Mouse (Mus musculus) testis, postnatal 14 days (tissue): ENCODE data around the gene Nkiras2.
"Not testable (repeated sequence)": the region's sequence is repeated elsewhere in the genome, so short reads cannot be mapped to it uniquely, and the experiment has no call there.

Experiments used
- DNase-seq: peaks from one replicate; pipeline ENCODE4 v3.0.0; 2021; ENCODE audit warnings: low spot score

The Nkiras2 gene

DNA sequence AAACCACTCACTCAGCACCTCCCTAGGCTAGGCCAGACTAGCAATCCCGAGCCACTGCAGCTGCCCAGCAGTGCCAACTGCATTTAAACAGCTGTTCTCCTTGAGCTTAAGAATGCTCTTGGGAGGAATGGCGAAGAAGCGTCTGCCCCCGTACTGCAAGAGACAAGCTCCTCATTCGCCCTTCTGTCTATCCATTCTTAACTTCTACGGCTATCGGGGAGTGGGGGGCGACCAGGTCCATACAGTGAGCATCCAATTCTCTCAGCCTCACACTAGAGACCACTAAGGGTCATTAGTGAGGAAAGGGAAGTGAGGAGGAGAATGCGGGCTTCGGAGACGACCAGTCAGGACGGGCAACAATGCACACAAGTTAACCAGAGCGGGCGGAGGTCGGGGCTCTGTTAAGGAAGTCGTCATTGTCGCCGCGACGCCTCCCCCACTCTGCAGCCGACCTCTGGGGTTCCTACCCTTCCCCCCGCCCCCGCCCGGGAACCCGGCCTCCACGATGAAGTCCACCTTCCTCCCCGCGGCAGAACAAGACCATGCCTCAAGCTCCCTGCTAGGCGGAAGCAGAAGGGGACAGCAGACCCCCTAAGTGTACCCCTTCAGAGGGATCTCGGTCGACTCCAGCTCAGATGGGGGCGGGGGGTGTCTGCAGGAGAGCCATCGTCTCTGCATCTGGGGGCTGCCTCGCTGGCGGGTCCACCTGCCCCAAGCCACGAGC lies at the start of gene Nkiras2:
Nkiras2 (plus strand) TSS at position 484 of the 724 bp plus-strand sequence.
- DNase-seq = peak; percentile 77

DNA sequence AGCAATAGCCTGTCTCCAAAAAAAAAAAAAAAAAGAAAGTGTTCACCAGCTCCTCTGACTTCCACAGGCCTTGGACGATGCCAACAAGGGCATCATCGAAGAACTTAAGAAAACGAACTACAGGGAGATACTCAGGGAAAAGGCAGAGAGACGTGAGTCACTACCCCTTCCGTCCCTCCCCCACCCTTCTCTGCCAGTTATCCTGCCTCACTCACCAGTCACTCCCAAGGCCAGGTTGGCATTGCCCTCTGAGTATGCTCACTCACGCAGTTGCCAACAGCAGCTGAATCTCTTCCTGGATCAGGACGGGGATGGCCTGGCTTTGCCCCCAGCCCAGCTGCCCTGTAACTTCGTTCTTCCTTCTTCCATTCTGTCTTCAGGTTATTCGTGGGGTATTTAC lies 49.3 kb upstream of the Nkiras2 start:
- DNase-seq = no peak

DNA sequence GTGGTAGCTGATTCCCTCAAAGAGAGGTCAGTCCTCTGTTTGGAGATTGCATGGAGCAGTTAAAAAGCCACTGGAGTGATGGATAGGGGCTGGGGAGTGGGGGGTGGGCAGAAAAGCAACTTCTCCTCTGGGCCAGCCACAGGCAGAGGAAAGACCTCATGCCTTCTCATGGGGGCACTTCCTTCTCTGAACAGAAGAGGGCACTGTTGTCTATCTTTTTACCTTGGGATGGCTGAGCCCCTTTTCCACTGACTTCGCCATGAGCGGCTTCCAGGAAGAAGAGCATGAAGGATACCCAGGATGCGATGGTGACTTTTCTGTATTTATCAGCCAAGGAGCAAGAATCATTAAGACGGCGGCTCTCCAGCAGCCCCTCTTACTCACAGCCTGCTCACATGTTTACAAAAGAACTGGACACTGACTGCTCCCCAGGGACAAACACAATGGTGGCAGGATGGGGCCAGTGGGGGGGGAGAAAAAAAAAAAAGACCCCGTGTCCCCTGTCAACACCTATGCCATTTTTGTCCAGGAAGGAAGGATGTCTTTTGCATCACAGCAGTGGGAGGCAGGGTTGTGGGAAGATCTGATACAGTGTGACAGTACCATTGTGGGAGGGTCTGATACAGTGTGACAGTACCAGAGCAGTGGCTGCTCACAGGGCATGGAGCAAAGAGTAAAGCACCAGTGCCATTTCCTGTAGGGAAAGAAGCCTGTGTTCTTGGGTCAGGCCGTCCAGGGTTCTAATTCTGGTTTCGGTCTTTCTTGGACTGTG lies 48.4 kb upstream of the Nkiras2 start:
- DNase-seq = peak; percentile 60

DNA sequence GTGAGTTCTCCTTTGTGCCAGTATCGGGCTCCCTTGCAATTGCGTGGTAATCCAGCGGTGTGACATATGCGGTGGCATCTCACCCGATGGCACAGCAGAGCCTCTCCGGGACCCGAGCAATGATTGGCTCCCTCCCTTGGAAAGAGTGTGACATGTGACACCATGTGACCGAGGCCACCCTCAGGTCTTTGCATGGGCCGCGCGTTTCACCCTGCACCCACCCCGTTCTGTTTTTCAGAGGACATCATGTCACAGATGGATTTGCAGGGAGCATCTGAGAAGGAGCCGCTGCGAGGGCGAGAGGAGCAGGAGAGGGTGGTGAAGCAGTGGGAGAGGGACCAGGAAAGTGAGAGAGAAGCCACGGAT lies 47.9 kb upstream of the Nkiras2 start:
- DNase-seq = no peak

DNA sequence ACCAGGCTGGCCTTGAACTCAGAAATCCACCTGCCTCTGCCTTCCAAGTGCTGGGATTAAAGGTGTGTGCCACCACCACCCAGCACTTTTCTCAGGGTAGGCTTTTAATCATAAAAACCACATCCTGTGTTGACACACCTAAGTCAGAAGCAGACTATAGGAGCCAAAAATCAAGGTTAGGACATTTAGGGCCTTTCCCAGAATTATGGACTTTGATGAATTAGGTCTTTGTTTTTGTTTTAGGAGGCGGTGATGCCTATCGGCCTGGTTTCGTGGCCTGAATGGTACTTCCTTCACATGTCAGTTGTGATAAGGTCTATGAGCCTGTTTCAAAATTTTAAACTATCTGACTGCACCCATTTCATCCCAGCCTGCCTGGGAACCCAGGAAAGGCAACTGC lies 44.9 kb upstream of the Nkiras2 start:
- no peak for DNase-seq

DNA sequence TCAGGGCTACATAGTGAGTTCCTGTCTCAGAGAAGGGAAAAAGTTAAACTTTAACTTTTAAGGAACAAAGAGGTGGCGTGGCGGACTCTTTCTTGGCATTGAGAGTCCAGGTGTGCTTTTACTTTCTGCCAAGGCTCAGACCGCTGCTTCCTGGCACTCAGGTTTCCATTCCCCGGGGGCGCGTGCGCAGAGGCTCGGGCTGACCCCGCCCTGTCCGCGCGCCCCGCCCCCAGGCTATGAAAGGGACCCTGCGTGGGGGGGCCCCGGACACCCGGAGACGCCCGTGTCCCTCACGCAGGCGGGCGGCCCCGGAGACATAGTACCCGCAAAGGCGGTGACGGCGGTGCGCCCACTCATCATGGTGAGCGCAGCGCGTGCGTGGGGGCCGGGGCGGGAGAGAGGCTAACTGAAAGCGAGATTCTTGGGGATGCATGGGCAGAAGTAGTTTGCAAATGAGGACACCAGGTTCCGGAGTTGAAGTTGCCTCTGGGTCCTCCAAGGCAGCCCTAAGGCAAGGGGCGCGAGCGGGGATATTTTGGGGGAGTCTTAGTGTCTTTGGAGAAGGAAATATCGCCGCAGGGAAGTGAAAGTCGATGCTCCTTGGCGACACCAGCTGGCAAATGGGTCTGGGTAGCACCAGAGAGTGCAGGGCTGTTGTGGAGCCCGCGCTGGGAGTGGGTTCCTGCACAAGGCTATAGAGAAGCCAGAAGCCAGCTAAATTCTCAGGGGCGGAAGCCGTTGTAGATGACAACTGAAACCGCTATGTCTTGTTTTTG lies 44.1 kb upstream of the Nkiras2 start, which contains the start of gene Cnp:
Cnp (plus strand) TSS at position 197 of the 776 bp plus-strand sequence.
- peak; percentile 58 for DNase-seq

DNA sequence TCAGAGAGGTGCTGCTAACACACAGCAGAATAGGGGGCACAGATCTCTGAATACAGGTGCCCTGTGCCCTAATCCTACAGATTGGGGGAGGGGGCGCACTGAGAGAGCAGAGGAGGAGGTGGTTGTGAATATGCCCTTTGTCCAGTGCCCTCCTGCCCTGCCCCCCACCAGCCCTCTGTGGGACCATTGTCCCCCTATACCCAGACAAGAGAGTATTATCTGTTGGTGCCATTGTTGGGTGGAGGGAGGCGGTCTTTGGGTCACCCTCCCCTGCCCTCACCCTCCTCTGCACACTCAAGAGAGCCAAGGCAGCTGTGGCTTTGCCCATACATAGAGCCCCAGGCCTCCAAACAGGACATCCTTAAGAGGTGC lies 43.6 kb upstream of the Nkiras2 start:
- DNase-seq = no peak

DNA sequence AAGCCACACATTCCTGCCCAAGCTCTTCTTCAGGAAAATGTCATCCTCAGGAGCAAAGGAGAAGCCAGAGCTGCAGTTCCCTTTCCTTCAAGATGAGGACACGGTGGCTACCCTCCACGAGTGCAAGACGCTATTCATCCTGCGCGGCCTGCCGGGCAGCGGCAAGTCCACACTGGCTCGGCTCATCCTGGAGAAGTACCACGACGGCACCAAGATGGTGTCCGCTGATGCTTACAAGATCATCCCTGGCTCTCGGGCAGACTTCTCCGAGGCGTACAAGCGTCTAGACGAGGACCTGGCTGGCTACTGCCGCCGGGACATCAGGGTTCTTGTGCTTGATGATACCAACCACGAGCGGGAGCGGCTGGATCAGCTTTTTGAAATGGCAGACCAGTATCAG lies 42.8 kb upstream of the Nkiras2 start:
- no peak for DNase-seq

DNA sequence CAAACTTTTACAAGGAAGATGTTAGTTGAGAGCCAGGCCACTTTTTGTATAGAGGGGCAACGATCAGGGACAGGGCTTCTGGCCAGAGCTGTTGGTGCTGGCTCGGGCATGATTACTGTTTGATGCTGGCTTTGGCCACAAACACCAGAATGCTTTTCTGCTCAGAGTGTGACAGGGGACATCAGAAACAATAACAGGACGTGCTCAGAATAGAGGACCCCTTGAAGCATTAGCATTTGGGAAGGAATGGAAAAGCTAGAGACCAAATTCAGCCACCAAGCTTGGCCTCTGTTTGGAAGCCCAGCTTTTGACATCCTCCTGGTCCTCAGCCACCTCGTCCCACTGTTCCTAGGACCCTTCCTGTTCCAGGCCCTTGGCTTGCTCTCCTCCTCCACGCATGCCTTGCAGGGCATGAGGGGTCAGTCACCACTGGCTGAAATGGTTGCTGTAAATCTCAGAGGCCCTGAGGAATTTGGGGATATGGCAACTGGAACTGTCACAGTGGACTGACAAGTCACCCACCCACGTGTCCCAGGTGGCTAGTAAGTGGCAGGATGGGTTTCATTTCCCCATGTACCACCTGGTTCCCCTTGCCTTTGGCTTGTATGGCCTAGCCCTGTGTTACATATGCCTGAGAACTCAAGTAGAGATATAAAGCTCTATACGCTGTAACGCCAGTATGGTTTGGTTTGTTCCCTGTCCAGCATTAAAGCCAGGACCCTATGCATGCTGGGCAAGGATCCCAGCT lies 41.0 kb upstream of the Nkiras2 start:
- DNase-seq = no peak

DNA sequence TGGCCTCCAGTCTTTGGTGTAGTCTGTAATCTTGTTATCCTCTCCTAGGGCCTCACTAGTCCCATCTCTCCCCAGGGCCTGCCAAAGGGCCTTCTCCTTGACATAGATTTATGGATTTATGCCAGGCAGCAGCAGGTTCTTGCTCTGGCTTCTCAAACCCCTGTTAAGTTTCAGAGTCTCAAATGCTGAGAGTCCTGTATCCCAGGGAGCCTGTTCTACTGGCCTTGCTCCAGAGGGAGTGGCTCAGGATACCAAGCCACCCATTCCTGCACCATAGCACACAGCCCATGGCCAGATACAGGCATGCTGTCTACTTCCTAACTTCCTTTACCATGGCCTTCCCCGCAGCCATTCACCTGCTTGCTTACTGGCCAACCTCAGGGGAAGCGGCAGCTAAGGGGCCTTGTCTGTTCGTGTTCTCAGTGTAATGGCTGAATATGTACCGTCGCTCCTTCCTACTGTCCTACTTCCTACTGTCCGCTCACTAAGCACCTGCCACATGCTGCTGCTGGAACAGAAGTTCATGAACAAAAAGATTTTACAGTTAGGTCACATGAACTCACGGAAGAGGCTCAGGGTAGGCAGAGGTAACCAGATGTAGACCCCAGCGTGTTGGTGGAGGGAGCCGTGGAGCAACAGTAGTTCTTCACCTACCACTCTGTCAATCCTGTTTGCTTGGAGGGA lies 39.8 kb upstream of the Nkiras2 start:
- no peak for DNase-seq

DNA sequence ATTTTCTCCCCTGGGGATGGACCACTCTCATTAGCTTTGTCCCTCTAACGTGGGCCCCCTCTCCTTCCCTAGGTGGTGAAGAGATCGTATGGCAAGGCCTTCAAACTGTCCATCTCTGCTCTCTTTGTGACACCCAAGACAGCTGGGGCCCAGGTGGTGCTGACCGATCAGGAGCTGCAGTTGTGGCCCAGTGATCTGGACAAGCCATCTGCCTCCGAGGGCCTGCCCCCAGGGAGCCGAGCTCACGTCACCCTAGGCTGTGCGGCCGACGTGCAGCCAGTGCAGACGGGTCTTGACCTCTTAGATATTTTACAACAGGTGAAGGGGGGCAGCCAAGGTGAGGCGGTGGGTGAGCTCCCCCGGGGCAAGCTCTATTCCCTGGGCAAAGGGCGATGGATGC lies 38.8 kb upstream of the Nkiras2 start:
- DNase-seq = no peak

DNA sequence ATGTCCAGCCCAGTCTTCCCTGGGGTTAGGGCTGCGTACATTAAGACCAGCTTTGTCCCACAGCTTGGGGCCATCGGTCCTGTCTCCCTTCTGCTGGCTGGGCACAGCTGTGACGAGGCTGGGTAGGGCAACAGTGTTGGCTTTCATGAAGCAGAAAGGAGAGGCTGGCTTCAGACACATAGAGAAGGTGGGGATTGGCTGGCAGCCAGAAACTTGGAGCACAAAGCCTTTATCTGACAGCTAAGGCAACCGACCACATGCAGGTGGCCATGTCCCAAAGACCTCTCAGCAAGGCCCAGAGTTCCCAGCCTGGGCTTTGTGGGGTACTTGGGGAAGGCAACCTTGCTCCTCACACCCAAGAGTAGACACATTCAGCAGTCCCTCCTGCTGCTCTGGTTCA lies 37.3 kb upstream of the Nkiras2 start:
- DNase-seq = no peak

DNA sequence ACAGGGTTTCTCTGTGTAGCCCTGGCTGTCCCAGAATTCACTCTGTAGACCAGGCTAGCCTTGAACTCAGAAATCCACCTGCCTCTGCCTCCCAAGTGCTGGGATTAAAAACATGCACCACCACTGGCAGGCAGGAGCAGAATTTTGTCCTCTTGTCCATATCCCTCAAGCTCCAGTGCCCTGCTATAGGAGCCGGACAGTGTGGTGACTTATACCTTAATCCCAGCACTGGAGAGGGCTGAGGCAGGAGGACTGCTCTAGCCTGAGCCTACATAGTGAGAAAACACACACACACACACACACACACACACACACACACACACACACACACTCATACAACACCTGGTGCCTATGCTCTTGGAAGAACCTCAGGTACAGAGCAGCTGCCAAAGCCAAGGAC lies 36.6 kb upstream of the Nkiras2 start:
- DNase-seq = not testable (repeated sequence)

DNA sequence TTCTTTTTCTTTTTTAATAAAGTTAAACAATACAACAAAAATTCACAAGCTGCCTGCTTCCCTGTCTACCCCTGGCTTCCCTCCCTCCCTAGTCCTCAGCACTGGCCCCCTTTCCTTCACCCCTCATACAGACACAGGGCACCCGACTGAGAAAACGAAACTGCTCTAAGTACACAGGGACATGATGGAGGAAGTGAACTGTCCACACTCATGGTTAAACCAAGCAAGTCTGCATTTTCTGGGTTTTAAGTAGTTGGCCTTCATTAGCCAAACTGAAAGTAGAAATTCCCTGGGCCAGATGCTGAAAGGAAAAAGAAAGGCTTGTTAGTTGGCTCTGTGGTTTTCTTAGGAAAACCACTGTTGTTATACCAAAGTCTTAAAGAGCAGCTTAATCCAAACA lies 36.2 kb upstream of the Nkiras2 start:
- DNase-seq = no peak

DNA sequence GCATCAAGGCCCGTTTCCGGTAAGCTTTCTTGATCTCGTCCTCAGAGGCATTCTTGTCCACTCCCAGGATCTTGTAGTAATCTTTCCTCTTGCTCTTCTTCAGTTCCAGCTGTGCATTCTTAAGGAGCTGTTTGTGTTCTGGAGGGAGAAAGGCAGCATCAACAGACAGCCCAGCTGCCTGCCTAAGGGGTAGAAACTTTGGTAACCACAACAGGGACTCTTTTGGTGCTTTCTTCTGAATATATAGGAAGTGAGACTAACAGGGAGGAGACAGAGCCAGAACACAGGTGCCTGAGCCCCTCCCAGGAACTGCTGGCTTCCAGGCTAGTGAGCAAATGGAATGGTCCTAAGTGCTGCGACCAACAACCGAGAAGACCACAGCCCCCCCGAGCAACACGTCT lies 34.5 kb upstream of the Nkiras2 start:
- DNase-seq = no peak

DNA sequence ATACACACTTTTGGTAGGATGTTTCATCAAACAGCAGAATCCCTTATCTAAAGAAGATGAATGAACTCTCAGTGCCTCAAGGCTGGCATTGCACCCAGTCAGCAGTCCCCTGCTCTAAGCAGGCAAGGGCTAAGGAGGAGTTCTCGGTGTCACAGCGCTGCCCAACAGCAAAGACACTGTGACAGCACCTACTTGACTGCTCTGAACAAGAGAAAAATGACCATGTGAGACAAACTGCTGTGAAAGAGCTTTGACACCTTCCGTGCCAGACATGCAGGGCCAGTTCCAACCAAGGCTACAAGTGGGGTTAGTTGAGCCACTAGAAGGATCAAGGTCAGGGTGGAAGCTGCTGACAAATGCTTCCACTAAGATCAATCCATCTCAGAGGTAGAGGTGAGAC lies 33.9 kb upstream of the Nkiras2 start:
- DNase-seq = no peak

DNA sequence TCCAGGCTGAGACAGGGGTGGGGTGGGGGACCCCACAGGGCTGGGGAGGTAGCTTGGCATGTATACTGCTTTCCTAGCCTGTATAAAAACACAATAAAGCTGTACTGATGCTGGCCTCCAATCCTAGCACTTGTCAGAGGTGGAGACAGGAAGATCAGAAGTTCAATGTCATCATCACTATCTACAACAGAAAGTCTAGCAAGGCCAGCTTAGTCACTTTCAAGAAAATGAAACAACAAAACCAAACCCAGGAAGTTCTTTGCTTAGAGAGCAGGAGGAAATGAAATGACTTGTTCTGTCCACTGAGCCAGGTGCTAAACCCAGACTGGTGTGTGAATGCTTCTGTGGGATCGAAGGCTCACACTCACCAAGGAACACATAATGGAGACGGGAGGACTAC lies 30.6 kb upstream of the Nkiras2 start:
- DNase-seq = no peak

DNA sequence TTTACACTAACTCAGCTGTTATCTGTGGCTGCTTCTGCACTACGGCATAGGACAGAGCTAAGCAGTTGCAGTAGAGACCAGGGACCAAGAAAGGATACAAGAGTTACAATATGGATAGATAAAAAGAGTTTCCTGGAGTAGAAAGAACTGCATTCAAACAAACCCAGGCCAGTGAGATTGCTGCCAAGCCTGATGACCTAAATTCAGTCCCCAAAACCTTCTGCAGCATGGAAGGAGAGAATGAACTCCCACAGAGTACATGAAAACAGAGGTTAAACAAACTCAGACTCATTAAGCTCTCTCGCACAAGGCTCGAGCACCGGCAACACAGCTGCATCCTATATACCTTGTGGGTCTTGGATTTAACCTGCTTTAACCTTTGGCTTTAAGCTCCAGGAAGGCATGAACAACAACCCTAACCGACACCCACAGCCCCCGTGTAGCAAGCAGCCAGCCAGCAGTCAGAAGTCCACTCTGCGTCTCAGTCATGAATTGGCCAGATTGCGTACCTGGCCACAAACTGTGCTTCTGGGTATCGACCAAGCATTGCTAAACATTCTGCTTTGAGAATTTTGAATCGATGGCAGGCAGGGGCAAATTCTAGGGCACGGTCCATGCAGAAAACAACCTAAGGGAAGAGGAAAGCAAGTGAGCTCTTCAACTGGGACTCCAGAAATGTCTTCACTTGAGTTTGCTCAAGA lies 26.5 kb upstream of the Nkiras2 start:
- DNase-seq = no peak

DNA sequence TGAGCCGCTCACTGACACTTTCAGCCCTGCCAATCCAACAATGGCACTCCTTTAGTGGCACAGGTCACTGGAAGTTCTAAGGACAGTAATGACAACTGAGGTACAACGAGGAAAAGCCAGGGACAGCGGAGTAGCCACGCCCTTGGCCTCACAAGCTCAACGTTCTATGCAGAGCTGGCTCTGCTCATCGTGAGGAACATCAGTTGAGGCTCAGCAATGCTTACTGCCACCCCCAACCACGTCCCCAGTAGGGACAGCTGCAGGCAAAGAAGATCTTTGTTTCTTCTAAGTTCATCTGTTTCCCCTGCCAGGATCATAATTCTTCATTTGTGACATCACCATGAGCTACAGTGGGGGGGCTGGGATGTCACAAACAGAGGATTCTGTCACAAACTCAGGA lies 24.4 kb upstream of the Nkiras2 start:
- DNase-seq = no peak

DNA sequence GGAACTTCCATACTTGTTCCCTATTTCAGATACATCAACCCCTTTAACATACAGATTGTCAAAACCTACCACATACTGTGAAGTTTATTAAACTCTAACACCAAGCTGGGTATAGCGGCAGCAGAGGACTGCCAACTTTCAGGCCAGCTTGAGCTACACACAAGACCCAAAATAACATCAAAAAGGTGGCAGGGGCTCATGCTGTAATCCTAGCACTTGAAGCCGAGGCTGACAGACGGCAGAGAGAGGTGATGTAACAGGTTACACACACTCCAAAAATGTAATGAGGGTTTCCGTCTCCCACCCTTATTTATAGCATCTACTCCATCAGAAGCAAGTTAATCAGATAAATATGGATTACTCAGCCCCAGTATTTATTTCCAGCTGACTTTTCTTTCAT lies 23.5 kb upstream of the Nkiras2 start:
- DNase-seq = no peak

DNA sequence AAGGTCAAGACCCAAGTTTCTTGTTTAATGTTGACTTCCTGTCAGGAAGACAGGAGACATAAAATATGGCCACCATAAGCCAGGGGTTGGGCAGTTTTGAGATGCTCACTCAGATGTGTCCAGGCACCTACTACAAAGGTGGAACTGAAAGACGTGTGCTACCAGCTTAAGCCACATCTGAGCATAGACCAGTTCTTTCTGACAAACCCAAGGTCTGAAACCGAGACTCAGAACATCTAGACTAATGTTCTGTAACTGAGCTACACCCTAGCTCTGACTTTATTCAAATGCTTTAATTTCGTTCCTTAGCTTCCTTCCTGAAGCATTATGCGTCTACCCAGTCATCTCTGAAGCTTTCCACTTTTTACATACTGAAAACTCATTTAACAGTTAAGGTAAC lies 21.0 kb upstream of the Nkiras2 start:
- no peak for DNase-seq
